Mouse (Mus musculus): Measurements from ENCODE around the gene Rasal1. TPM values are rescaled to one million over a fixed set of nuclear protein-coding genes. Genes with fewer than 3 reads are reported as not detected.

The Rasal1 gene
- polyA plus RNA-seq, 1 experiment: 20.0 TPM

DNA sequence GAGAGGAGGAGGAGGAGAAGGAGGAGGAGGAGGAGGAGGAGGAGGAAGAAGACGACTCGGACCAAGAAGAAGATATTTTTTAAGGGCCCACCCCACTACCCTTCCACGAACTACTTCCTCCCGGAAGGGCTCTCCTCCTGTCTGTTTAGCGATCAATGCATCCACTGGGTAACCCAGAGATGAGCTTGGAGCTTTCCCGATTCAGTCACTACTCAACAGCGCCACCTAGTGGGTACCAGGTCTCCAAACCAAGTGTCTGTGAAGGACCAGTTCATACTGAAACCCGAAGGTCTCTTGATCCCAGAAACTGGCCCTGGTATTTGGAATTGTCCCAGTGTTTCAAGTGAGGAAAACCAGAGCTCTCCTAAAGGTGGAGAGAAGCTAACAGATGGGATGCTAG, 42.9 kb upstream of the Rasal1 start:
- no peak overlapping the region for H3K27ac ChIP-seq (ENCODE audit: control insufficient read depth, insufficient read depth, low read depth, low read length)
- no peaks in the 10 kb centered on the region for H3K36me3 ChIP-seq (ENCODE audit: control insufficient read depth, insufficient read depth, low read length)
- TF ChIP-seq CTCF (IDR thresholded peaks at IDR 0.05; ENCODE audit: control insufficient read depth, insufficient read depth, insufficient replicate concordance, low read depth, low read length): peak; percentile 58; the same call in 1 of the 2 replicates
- TF ChIP-seq POLR2A (IDR thresholded peaks at IDR 0.05; ENCODE audit: control insufficient read depth, low read depth, low read length): no peak
- no peaks in the 10 kb centered on the region for H3K27me3 ChIP-seq (ENCODE audit: control insufficient read depth, insufficient read depth, low read length)
- no peak overlapping the region for H3K4me3 ChIP-seq (ENCODE audit: control insufficient read depth, low read depth, low read length)
- peaks cover 21% of the 10 kb centered on the region for H3K4me1 ChIP-seq (ENCODE audit: control insufficient read depth, insufficient read depth, low read length)

DNA sequence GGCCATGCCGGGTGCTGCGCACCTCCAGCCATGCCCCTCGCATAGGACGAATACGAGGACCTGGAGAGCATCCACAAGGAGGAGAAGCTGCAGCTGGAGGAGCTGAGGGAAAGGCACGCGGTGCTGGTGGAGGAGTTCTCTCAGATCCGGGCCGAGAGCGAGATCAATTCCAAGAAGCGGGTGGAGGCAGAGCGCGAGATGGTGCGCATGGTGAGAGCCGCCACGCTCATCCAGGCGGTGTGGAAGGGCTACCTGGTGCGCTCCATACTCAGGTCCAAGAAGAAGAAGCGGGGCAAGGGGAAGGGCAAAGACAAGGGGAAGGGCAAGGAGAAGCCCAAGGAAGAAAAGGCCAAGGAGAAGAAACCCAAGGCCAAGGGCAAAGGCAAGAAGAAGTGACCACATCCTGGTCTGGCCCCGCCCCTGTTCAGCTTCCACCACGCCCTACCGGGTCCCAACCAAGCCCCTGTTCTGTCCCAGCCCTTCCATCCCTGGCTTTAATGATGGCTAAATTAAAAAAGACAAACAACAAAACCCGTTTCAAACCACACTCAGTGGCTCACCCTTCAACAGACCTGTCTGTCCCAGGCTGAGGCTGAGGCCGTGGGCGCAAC, 41.9 kb upstream of the Rasal1 start:
- Histone ChIP-seq H3K4me1 (ENCODE audit: control insufficient read depth, insufficient read depth, low read length) (peaks cover 27% of the 10 kb centered on the region), H3K27ac (ENCODE audit: control insufficient read depth, insufficient read depth, low read depth, low read length) (no peak overlapping the region), H3K4me3 (ENCODE audit: control insufficient read depth, low read depth, low read length) (no peak overlapping the region), H3K36me3 (ENCODE audit: control insufficient read depth, insufficient read depth, low read length) (no peaks in the 10 kb centered on the region), H3K27me3 (ENCODE audit: control insufficient read depth, insufficient read depth, low read length) (no peaks in the 10 kb centered on the region)
- TF ChIP-seq CTCF (IDR thresholded peaks at IDR 0.05; ENCODE audit: control insufficient read depth, insufficient read depth, insufficient replicate concordance, low read depth, low read length): no peak
- TF ChIP-seq POLR2A (IDR thresholded peaks at IDR 0.05; ENCODE audit: control insufficient read depth, low read depth, low read length): no peak

DNA sequence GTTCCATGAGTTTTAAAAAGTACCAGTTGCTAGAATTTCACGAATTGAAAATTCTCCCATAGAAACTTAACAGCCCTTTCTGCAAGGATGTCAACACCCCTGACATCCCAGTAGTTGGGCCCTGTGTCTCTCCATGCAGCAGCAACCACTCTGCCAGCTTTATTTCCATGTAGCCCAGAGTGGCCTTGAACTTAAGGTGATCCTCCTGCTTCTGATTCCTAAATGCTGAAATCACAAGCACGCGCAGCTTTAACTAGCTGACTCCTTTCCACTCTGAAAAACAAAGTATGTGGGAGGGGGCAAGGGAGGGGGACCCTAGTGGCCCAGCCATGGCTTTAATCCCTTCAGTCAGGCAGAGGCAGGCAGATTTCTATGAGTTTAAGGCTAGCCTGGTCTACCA, 41.3 kb upstream of the Rasal1 start:
- no peak overlapping the region for H3K4me3 ChIP-seq (ENCODE audit: control insufficient read depth, low read depth, low read length)
- H3K36me3 ChIP-seq (ENCODE audit: control insufficient read depth, insufficient read depth, low read length): no peaks in the 10 kb centered on the region
- peaks cover 31% of the 10 kb centered on the region for H3K4me1 ChIP-seq (ENCODE audit: control insufficient read depth, insufficient read depth, low read length)
- TF ChIP-seq CTCF (IDR thresholded peaks at IDR 0.05; ENCODE audit: control insufficient read depth, insufficient read depth, insufficient replicate concordance, low read depth, low read length): no peak
- TF ChIP-seq POLR2A (IDR thresholded peaks at IDR 0.05; ENCODE audit: control insufficient read depth, low read depth, low read length): no peak
- H3K27ac ChIP-seq (ENCODE audit: control insufficient read depth, insufficient read depth, low read depth, low read length): no peak overlapping the region
- H3K27me3 ChIP-seq (ENCODE audit: control insufficient read depth, insufficient read depth, low read length): no peaks in the 10 kb centered on the region

DNA sequence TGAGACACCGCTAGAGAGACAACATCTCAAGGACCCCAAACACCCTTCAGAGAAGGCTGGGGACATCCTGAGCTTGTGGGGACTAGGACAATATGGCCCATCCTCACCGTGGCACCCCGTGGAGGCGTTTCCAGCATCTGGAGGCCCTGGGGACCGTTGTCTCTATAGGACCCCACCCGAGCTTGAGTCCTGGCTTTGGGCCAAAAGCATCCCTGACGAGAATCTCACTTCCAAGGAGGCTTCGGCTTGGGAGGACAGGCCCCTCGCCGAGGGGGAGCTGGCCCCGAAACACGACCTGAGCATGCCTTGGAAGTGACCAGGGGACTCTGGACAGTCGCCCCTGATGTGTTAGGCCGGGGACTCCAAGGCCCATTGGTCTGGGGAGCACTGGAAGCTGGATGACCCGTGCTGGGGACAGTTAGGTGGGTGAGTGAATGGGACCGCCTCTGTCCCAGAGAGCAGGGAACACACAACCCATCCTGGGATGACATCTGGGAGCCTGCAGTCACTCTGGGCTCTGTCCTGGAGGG, 39.3 kb upstream of the Rasal1 start:
- no peaks in the 10 kb centered on the region for H3K27me3 ChIP-seq (ENCODE audit: control insufficient read depth, insufficient read depth, low read length)
- TF ChIP-seq POLR2A (IDR thresholded peaks at IDR 0.05; ENCODE audit: control insufficient read depth, low read depth, low read length) (no peak), CTCF (IDR thresholded peaks at IDR 0.05; ENCODE audit: control insufficient read depth, insufficient read depth, insufficient replicate concordance, low read depth, low read length) (no peak)
- peaks cover 38% of the 10 kb centered on the region for H3K4me1 ChIP-seq (ENCODE audit: control insufficient read depth, insufficient read depth, low read length)
- H3K27ac ChIP-seq (ENCODE audit: control insufficient read depth, insufficient read depth, low read depth, low read length): no peak overlapping the region
- no peak overlapping the region for H3K4me3 ChIP-seq (ENCODE audit: control insufficient read depth, low read depth, low read length)
- no peaks in the 10 kb centered on the region for H3K36me3 ChIP-seq (ENCODE audit: control insufficient read depth, insufficient read depth, low read length)

DNA sequence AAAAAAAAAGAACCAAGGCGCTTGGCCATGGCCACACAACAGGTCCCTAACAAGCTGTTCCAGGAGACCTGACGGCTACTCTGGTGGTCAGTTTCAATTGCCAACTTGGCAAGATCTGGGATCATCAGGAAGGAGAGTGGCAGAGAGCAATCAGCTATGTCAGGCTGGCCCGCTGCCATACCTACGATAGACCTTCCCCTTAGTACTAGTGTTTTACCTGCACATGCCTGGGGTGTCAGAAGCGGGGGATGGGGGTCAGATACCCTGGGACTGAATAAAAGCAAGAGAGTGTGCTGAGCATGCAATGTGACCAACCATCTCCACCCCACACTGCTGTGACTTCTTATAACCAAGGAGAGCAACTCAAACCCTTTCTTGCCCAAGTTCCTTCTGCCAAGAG, 37.7 kb upstream of the Rasal1 start:
- Histone ChIP-seq H3K36me3 (ENCODE audit: control insufficient read depth, insufficient read depth, low read length) (no peaks in the 10 kb centered on the region), H3K27ac (ENCODE audit: control insufficient read depth, insufficient read depth, low read depth, low read length) (no peak overlapping the region), H3K27me3 (ENCODE audit: control insufficient read depth, insufficient read depth, low read length) (no peaks in the 10 kb centered on the region), H3K4me3 (ENCODE audit: control insufficient read depth, low read depth, low read length) (no peak overlapping the region), H3K4me1 (ENCODE audit: control insufficient read depth, insufficient read depth, low read length) (peaks cover 31% of the 10 kb centered on the region)
- TF ChIP-seq POLR2A (IDR thresholded peaks at IDR 0.05; ENCODE audit: control insufficient read depth, low read depth, low read length): no peak
- no peak for TF ChIP-seq CTCF (IDR thresholded peaks at IDR 0.05; ENCODE audit: control insufficient read depth, insufficient read depth, insufficient replicate concordance, low read depth, low read length)

DNA sequence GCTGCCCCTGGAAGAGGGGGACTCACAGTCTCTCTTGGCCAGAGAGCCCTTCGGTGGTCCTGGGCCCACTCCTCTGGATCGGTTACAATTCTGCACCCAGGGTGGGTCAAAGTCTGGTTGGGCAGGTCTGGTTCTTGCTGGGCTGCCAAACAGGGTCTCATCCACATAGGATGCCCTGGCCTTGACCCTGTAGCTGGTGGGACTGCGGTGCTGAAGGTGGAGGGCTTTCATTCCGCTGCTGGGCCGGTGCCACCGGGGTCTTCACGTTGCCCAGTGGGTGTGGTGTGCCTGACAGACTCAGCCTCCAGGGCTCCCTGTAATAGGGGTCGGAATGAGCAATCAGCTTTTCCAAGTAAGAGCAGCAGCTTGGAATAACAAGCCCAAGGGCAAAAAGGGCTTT, 37.2 kb upstream of the Rasal1 start:
- Histone ChIP-seq H3K27ac (ENCODE audit: control insufficient read depth, insufficient read depth, low read depth, low read length) (no peak overlapping the region), H3K4me3 (ENCODE audit: control insufficient read depth, low read depth, low read length) (peak overlapping the region; percentile 22), H3K36me3 (ENCODE audit: control insufficient read depth, insufficient read depth, low read length) (no peaks in the 10 kb centered on the region), H3K27me3 (ENCODE audit: control insufficient read depth, insufficient read depth, low read length) (no peaks in the 10 kb centered on the region), H3K4me1 (ENCODE audit: control insufficient read depth, insufficient read depth, low read length) (peaks cover 26% of the 10 kb centered on the region)
- TF ChIP-seq CTCF (IDR thresholded peaks at IDR 0.05; ENCODE audit: control insufficient read depth, insufficient read depth, insufficient replicate concordance, low read depth, low read length): no peak
- no peak for TF ChIP-seq POLR2A (IDR thresholded peaks at IDR 0.05; ENCODE audit: control insufficient read depth, low read depth, low read length)

DNA sequence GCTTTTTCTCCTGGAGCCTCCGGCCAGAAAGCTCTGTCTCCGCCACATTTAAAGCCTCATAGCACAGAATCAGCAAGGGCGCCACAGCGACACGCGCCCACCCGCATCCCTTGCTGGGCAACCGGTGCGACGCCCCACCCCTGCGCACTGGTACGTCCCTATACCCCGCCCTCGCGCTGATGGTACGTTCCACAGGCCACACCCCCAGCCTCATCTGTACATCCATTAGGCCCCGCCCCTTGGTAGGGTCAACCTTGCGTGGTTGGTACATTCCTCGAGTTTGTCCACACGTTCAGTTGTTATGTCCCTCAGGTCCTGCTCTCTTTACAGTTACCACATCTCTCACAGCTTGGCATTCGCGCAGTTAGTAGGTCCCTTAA, 36.2 kb upstream of the Rasal1 start, which contains the start of the genes Rita1 and Ddx54:
Gene Rita1 (minus strand): TSS at position 148 of the 380 bp plus-strand sequence.
Gene Ddx54 (plus strand): TSS at position 298 of the 380 bp plus-strand sequence.
- no peaks in the 10 kb centered on the region for H3K27me3 ChIP-seq (ENCODE audit: control insufficient read depth, insufficient read depth, low read length)
- peak within 1 kb of the TSS; percentile 92 for H3K27ac ChIP-seq (ENCODE audit: control insufficient read depth, insufficient read depth, low read depth, low read length)
- peaks cover 17% of the 10 kb centered on the region for H3K4me1 ChIP-seq (ENCODE audit: control insufficient read depth, insufficient read depth, low read length)
- TF ChIP-seq POLR2A (IDR thresholded peaks at IDR 0.05; ENCODE audit: control insufficient read depth, low read depth, low read length) (peak; percentile 65; the same call in 1 of the 2 replicates), CTCF (IDR thresholded peaks at IDR 0.05; ENCODE audit: control insufficient read depth, insufficient read depth, insufficient replicate concordance, low read depth, low read length) (no peak)
- no peaks in the 10 kb centered on the region for H3K36me3 ChIP-seq (ENCODE audit: control insufficient read depth, insufficient read depth, low read length)
- peak within 1 kb of the TSS; percentile 96 for H3K4me3 ChIP-seq (ENCODE audit: control insufficient read depth, low read depth, low read length)
